Mouse (Mus musculus) intestine, embryonic 15.5 days (tissue): ENCODE measurements around the gene Tgoln1. TPM values are rescaled to one million over a fixed set of nuclear protein-coding genes. Genes with fewer than 3 reads are reported as not detected.

Source experiments
- ATAC-seq: fragments of 200-750 bp; cut with Nextera tagmentation; 2 replicates; pipeline ENCODE4 v1.8.0; 2017; ENCODE audit warnings: moderate TSS enrichment, moderate library complexity
- H3K27ac ChIP-seq: fragments of 300-500 bp; sonication (generic); 2 replicates; pipeline ENCODE4 v1.5.1; 2015; ENCODE audit warnings: mild to moderate bottlenecking, inconsistent platforms
- H3K27me3 ChIP-seq: fragments of 300-500 bp; sonication (generic); replicated peaks from 2 replicates; pipeline ENCODE4 v1.6.1; 2015; ENCODE audit warnings: inconsistent platforms
- H3K36me3 ChIP-seq: fragments of 300-500 bp; sonication (generic); 2 replicates; pipeline ENCODE4 v1.6.1; 2015; ENCODE audit warnings: inconsistent platforms
- H3K4me1 ChIP-seq: fragments of 300-500 bp; sonication (generic); replicated peaks from 2 replicates; pipeline ENCODE4 v1.6.1; 2015; ENCODE audit warnings: inconsistent platforms
- H3K4me2 ChIP-seq: fragments of 300-500 bp; sonication (generic); replicated peaks from 2 replicates; pipeline ENCODE4 v1.6.1; 2015; ENCODE audit warnings: mild to moderate bottlenecking, inconsistent platforms
- H3K4me3 ChIP-seq: fragments of 300-500 bp; sonication (generic); replicated peaks from 2 replicates; pipeline ENCODE4 v1.5.1; 2015; ENCODE audit warnings: inconsistent platforms
- H3K9ac ChIP-seq: fragments of 300-500 bp; sonication (generic); 2 replicates; pipeline ENCODE4 v1.6.1; 2015; ENCODE audit warnings: inconsistent platforms
- H3K9me3 ChIP-seq: fragments of 300-500 bp; sonication (generic); 2 replicates; pipeline ENCODE4 v1.6.1; 2016; ENCODE audit warnings: inconsistent platforms
- WGBS: fragments of 180-500 bp; shearing (Covaris S2); methylation state at CpG from one replicate; pipeline ENCODE4 v1.1.7; 2015; 5-methylcytosine and 5-hydroxymethylcytosine counted together
- polyA plus RNA-seq: library from polyadenylated mRNA; unstranded; fragments of >200 nt; fragmentation: Nextera tagmentation; extraction: Ambion mirVana; gene quantifications from 2 replicates; pipeline ENCODE4 v1.2.1, GENCODE M21; 2015

The Tgoln1 gene
- polyA plus RNA-seq, 1 experiment from 2014 or later, result 43.3 TPM

DNA sequence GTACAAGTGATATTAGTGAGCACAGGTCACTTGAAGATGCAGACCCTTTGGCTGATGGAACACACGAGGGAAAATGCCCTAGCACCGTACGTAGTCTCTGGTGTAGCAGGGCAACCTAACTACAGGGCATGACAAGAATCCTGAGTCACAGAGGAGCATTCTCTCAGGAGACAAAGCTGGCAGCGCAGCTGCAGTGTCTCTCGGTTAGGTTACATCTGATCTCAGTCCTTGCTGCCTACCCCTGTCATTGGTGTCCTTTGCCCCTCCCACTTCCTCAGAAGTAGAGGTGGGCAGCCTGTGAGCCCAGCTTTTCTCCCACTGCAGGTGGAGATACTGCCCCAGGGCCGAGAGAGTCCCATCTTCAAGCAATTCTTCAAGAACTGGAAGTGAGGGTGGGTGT is 54.3 kb downstream of the Tgoln1 start:
- Histone ChIP-seq H3K4me3 (no peak overlapping the region), H3K27ac (no peak overlapping the region), H3K27me3 (no peaks in the 10 kb centered on the region), H3K4me1 (peaks cover 6% of the 10 kb centered on the region), H3K9me3 (no peaks in the 10 kb centered on the region), H3K9ac (no peak overlapping the region), H3K4me2 (no peak overlapping the region), H3K36me3 (no peaks in the 10 kb centered on the region)
- WGBS, result 63% methylated on average over 6 of the region's 6 CpGs
- no peak for ATAC-seq

- no peaks in the 10 kb centered on the region for H3K9me3 ChIP-seq
- no peaks in the 10 kb centered on the region for H3K27me3 ChIP-seq
- no peak overlapping the region for H3K9ac ChIP-seq
- no peak overlapping the region for H3K4me2 ChIP-seq
- peaks cover 4% of the 10 kb centered on the region for H3K4me1 ChIP-seq
- WGBS, result 68% methylated on average over 8 of the region's 8 CpGs
- ATAC-seq, result no peak
- H3K4me3 ChIP-seq, result no peak overlapping the region
- H3K27ac ChIP-seq, result no peak overlapping the region
- H3K36me3 ChIP-seq, result no peaks in the 10 kb centered on the region
Observed at GRCm38 (mm10) chr6:72560801-72561200, 56.0 kb downstream of the Tgoln1 start.

Other genes with a start within 250 kb of the Tgoln1 start
- 19.2 and 19.4 TPM in 2 replicates for gene Vamp5, start 236.5 kb downstream of the Tgoln1 start, polyA plus RNA-seq
- 193 and 229 TPM in 2 replicates for gene Vamp8, start 226.3 kb downstream of the Tgoln1 start, polyA plus RNA-seq
- gene Ggcx, start 202.7 kb downstream of the Tgoln1 start, polyA plus RNA-seq, result 23.8 and 23.9 TPM in 2 replicates
- gene Mat2a, start 177.4 kb downstream of the Tgoln1 start, polyA plus RNA-seq, result 290 and 308 TPM in 2 replicates
- gene Sh2d6, start 95.3 kb downstream of the Tgoln1 start, polyA plus RNA-seq, result 0.16 TPM in 1 of 2 replicates, not detected in the other
- gene Capg, start 72.6 kb downstream of the Tgoln1 start, polyA plus RNA-seq, result 33.5 and 36.0 TPM in 2 replicates
- 13.9 and 14.3 TPM in 2 replicates for gene Elmod3, start 18.6 kb downstream of the Tgoln1 start, polyA plus RNA-seq
- 29.7 and 31.6 TPM in 2 replicates for gene Retsat, start 18.5 kb downstream of the Tgoln1 start, polyA plus RNA-seq
- 15.0 and 16.2 TPM in 2 replicates for gene Tcf7l1, start 172.3 kb upstream of the Tgoln1 start, polyA plus RNA-seq